Mouse (Mus musculus): ENCODE measurements around the gene Ripor2.

Gene Ripor2

GRCm38 (mm10) chr13:24617076-24617798 lies 35.2 kb downstream of the Ripor2 start:
- DNase-seq (ENCODE audit: low spot score), result no peak

GRCm38 (mm10) chr13:24617799-24618130 lies 35.8 kb downstream of the Ripor2 start:
- no peak for DNase-seq (ENCODE audit: low spot score)

GRCm38 (mm10) chr13:24619711-24620110 lies 37.7 kb downstream of the Ripor2 start:
- no peak for DNase-seq (ENCODE audit: low spot score)

GRCm38 (mm10) chr13:24620439-24620838 lies 38.5 kb downstream of the Ripor2 start:
- peak; percentile 36 for DNase-seq (ENCODE audit: low spot score)

- no peak for DNase-seq (ENCODE audit: low spot score)
Observed at GRCm38 (mm10) chr13:24623631-24624030, 41.6 kb downstream of the Ripor2 start.

- DNase-seq (ENCODE audit: low spot score), result no peak
Observed at GRCm38 (mm10) chr13:24625071-24625470, 43.1 kb downstream of the Ripor2 start.

- no peak for DNase-seq (ENCODE audit: low spot score)
Observed at GRCm38 (mm10) chr13:24626698-24627436, 44.9 kb downstream of the Ripor2 start.

- no peak for DNase-seq (ENCODE audit: low spot score)
Observed at GRCm38 (mm10) chr13:24628192-24628591, 46.2 kb downstream of the Ripor2 start.

- DNase-seq (ENCODE audit: low spot score), result no peak
Observed at GRCm38 (mm10) chr13:24629073-24629621, 47.2 kb downstream of the Ripor2 start.

- no peak for DNase-seq (ENCODE audit: low spot score)
Observed at GRCm38 (mm10) chr13:24630364-24630763, 48.4 kb downstream of the Ripor2 start.

GRCm38 (mm10) chr13:24632988-24633577 lies 51.1 kb downstream of the Ripor2 start:
- no peak for DNase-seq (ENCODE audit: low spot score)

GRCm38 (mm10) chr13:24634346-24635120 lies 52.5 kb downstream of the Ripor2 start:
- no peak for DNase-seq (ENCODE audit: low spot score)

GRCm38 (mm10) chr13:24638371-24639214 lies 56.6 kb downstream of the Ripor2 start:
- DNase-seq (ENCODE audit: low spot score), result no peak

- DNase-seq (ENCODE audit: low spot score), result no peak
Observed at GRCm38 (mm10) chr13:24639215-24640165, 57.5 kb downstream of the Ripor2 start.

GRCm38 (mm10) chr13:24640166-24640560 lies 58.2 kb downstream of the Ripor2 start:
- DNase-seq (ENCODE audit: low spot score), result no peak

GRCm38 (mm10) chr13:24640836-24641385 lies 58.9 kb downstream of the Ripor2 start:
- DNase-seq (ENCODE audit: low spot score), result no peak

- DNase-seq (ENCODE audit: low spot score), result no peak
Observed at GRCm38 (mm10) chr13:24641491-24642430, 59.8 kb downstream of the Ripor2 start.

GRCm38 (mm10) chr13:24645146-24645545 lies 63.2 kb downstream of the Ripor2 start:
- DNase-seq (ENCODE audit: low spot score), result no peak

GRCm38 (mm10) chr13:24646324-24646723 lies 64.3 kb downstream of the Ripor2 start:
- DNase-seq (ENCODE audit: low spot score), result no peak

All from adipocyte (in vitro differentiated cells).